Mouse (Mus musculus): ENCODE results near the gene Rbms3. TPM values are rescaled to one million over a fixed set of nuclear protein-coding genes. Genes with fewer than 3 reads are reported as not detected.

Rbms3 gene
- polyA plus RNA-seq, 1 experiment: 1.6 TPM

DNA sequence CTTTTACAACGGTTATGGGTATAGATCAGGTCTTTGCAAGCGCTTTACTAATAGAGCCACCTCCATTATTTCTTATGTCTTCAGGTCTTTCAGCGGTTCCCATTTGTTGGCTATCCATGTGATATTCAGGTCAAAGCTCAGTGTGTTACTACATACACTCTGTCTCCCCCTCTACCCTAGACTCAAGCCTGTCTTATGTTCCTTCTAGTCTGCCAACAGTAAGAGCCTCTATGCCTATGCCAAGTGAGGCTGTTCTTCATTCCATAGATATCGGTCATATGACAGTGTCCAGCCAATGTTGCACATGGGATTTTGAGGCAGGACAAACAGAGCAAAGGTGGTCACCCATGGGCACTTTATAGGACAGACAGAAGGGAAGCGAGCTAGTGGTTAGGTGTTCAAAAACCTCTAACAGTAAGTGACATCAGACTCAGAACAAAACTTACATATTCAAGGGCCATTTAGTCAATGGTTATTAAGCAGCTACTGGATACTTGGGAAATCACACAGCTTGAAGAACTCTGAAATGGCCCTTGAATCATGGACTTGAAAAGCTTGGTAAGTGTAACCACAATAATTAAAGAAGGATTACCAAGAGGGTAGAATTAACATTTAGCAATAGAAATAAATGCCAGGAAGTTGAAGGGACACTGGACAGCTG lies 395.5 kb downstream of the Rbms3 start:
- Histone ChIP-seq H3K27ac (ENCODE audit: control insufficient read depth, insufficient read depth, low read depth, low read length, poor library complexity) (no peak overlapping the region), H3K4me1 (ENCODE audit: control insufficient read depth, insufficient read depth, low read length) (no peaks in the 10 kb centered on the region), H3K4me3 (replicated peaks; ENCODE audit: control insufficient read depth, low read depth, low read length) (no peak overlapping the region)
- WGBS: 88% methylated on average over 5 of the region's 5 CpGs
- no peak for TF ChIP-seq POLR2A (IDR thresholded peaks at IDR 0.05; ENCODE audit: borderline replicate concordance, control insufficient read depth, low read depth, low read length)
- TF ChIP-seq CTCF (IDR thresholded peaks at IDR 0.05; ENCODE audit: control insufficient read depth, insufficient read depth, low read length): no peak

DNA sequence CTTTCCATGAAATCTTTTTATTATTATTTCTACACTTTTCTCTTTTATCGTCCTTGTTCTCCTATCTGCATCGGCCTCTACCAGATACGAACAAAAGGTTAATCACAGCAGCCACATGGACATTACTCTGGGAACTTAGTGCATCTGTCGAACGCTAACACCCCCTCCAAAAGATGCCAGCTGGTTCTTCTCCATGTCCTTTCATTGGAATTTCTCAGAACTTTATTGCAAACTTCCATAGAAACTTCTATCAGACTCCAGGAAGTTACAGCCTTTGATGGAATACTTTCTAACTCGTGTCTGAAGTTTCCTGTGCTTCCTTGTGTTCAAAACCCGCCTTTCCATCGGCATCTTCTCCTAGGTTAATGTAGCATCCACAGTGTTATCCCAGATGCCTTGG lies 407.0 kb downstream of the Rbms3 start:
- H3K27ac ChIP-seq (ENCODE audit: control insufficient read depth, insufficient read depth, low read depth, low read length, poor library complexity): no peak overlapping the region
- H3K4me1 ChIP-seq (ENCODE audit: control insufficient read depth, insufficient read depth, low read length): no peaks in the 10 kb centered on the region
- TF ChIP-seq POLR2A (IDR thresholded peaks at IDR 0.05; ENCODE audit: borderline replicate concordance, control insufficient read depth, low read depth, low read length): no peak
- no peak for TF ChIP-seq CTCF (IDR thresholded peaks at IDR 0.05; ENCODE audit: control insufficient read depth, insufficient read depth, low read length)
- H3K4me3 ChIP-seq (replicated peaks; ENCODE audit: control insufficient read depth, low read depth, low read length): no peak overlapping the region
- WGBS: 84% methylated on average over 8 of the region's 8 CpGs

DNA sequence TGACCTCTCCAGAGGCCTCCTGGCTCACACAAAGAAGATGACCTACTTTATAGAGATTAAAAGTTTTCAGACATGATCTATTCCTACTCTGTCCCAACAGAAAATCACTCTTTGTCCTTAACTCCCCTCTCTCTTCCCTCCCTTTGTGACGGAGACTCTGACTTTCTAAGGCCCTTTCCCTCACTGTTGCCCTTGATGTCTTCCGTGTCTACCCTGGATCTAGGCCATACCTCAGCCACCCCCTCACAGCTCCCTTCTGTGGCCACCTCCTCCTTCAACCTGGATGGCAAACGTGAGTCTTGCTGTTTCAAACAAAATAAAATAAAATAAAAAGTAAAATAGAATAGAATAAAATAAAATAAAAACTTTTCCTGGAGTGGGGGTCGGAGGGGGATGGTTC lies 408.2 kb downstream of the Rbms3 start:
- no peak overlapping the region for H3K27ac ChIP-seq (ENCODE audit: control insufficient read depth, insufficient read depth, low read depth, low read length, poor library complexity)
- TF ChIP-seq CTCF (IDR thresholded peaks at IDR 0.05; ENCODE audit: control insufficient read depth, insufficient read depth, low read length) (no peak), POLR2A (IDR thresholded peaks at IDR 0.05; ENCODE audit: borderline replicate concordance, control insufficient read depth, low read depth, low read length) (no peak)
- H3K4me1 ChIP-seq (ENCODE audit: control insufficient read depth, insufficient read depth, low read length): no peaks in the 10 kb centered on the region
- WGBS: 77% methylated on average over 4 of the region's 4 CpGs
- no peak overlapping the region for H3K4me3 ChIP-seq (replicated peaks; ENCODE audit: control insufficient read depth, low read depth, low read length)

DNA sequence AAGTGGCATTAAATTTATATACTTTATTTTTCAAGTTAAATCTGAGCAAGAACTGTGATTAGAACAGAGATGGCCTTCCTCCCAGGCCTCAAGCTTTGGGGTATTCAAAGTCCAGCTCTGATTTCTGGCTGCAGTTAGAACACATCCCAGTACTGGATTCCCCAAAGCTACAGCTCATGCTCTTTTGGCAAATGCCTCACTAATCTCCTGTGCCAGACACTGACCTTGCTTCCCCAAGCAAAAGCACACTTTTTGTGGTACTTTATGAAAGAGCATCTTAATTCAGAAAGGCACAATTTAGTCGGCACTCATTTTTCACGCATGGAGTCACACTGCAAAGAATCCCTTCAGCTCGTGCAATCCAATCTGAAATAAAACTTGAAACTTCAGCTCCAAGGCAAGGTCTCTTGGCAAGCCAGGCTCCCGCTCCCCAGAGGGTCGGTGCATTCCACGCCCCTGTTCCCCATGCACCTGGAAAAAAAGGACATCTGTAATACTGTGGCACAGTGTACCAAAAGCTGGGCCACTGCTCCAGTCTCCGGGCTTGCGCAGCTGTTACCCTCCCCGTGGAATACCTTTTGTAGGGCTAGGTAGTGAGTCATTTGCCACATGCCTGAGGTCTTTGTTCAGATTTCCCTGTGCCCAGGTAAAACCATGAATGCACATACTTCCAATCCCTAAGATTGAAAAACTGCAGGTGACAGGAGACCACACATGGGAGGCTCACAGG lies 413.5 kb downstream of the Rbms3 start:
- 84% methylated on average over 9 of the region's 9 CpGs for WGBS
- no peak for TF ChIP-seq POLR2A (IDR thresholded peaks at IDR 0.05; ENCODE audit: borderline replicate concordance, control insufficient read depth, low read depth, low read length)
- TF ChIP-seq CTCF (IDR thresholded peaks at IDR 0.05; ENCODE audit: control insufficient read depth, insufficient read depth, low read length): no peak
- Histone ChIP-seq H3K4me3 (replicated peaks; ENCODE audit: control insufficient read depth, low read depth, low read length) (no peak overlapping the region), H3K4me1 (ENCODE audit: control insufficient read depth, insufficient read depth, low read length) (no peaks in the 10 kb centered on the region), H3K27ac (ENCODE audit: control insufficient read depth, insufficient read depth, low read depth, low read length, poor library complexity) (no peak overlapping the region)

DNA sequence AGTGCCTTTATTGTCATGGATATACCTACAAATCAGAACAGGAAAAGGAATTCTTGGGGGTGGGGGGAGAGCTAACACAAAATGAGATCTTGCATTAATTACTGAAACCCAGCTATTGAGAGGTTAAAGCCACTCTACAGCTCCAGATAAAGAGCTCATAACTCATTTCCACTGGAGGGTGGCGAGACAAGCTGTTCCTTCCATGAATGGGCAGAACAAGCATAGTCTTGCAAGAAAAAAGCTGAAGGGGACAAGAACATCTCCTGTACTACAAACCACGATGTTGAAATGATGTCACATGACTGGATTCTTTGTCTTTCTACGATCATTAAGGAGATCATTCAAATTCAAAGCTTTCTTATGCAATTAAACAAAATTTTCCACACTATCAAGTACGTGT lies 417.7 kb downstream of the Rbms3 start:
- 60% methylated on average over 4 of the region's 4 CpGs for WGBS
- no peak for TF ChIP-seq CTCF (IDR thresholded peaks at IDR 0.05; ENCODE audit: control insufficient read depth, insufficient read depth, low read length)
- TF ChIP-seq POLR2A (IDR thresholded peaks at IDR 0.05; ENCODE audit: borderline replicate concordance, control insufficient read depth, low read depth, low read length): no peak
- no peaks in the 10 kb centered on the region for H3K4me1 ChIP-seq (ENCODE audit: control insufficient read depth, insufficient read depth, low read length)
- no peak overlapping the region for H3K4me3 ChIP-seq (replicated peaks; ENCODE audit: control insufficient read depth, low read depth, low read length)
- H3K27ac ChIP-seq (ENCODE audit: control insufficient read depth, insufficient read depth, low read depth, low read length, poor library complexity): no peak overlapping the region

DNA sequence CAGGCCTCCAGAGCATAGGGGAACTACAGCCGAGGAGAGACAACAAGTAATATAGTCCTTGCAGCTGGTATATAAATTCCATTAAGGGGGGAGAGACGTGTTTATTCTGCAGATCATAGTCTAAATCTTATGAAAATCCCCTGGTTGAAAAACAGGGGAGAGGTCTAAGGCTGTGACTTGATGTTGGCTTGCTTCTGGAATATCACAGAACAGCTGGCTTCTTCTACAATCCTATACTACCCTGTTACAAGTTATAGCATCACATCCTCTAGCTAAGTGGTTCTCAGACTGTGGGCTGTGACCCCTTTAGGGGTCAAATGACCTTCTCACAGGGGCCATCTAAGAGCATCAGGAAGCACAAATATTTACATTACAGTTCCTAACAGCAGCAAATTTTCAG lies 419.4 kb downstream of the Rbms3 start:
- H3K4me1 ChIP-seq (ENCODE audit: control insufficient read depth, insufficient read depth, low read length): no peaks in the 10 kb centered on the region
- 64% methylated on average over 2 of the region's 2 CpGs for WGBS
- H3K4me3 ChIP-seq (replicated peaks; ENCODE audit: control insufficient read depth, low read depth, low read length): no peak overlapping the region
- no peak overlapping the region for H3K27ac ChIP-seq (ENCODE audit: control insufficient read depth, insufficient read depth, low read depth, low read length, poor library complexity)
- TF ChIP-seq CTCF (IDR thresholded peaks at IDR 0.05; ENCODE audit: control insufficient read depth, insufficient read depth, low read length) (no peak), POLR2A (IDR thresholded peaks at IDR 0.05; ENCODE audit: borderline replicate concordance, control insufficient read depth, low read depth, low read length) (no peak)

DNA sequence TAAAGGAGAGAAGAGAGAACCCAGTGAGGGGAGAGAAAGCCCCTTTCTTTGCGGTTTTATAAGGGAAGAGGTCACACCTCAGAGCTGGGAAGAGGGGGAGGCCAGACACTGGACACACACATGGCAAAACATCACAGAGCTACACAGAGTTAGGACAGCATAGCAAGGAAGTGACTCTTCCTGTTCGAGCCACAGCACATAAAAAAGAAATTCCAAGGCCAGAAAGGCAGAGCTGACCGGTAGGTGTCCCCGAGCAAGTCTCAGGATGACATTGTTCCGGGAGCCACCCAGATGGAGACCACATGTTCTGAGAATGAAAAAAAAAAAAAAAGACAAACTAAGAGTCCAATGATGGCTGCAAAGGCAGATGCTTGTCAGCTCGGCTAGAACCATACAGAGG lies 424.3 kb downstream of the Rbms3 start:
- TF ChIP-seq POLR2A (IDR thresholded peaks at IDR 0.05; ENCODE audit: borderline replicate concordance, control insufficient read depth, low read depth, low read length) (no peak), CTCF (IDR thresholded peaks at IDR 0.05; ENCODE audit: control insufficient read depth, insufficient read depth, low read length) (no peak)
- 63% methylated on average over 6 of the region's 6 CpGs for WGBS
- H3K4me3 ChIP-seq (replicated peaks; ENCODE audit: control insufficient read depth, low read depth, low read length): no peak overlapping the region
- H3K4me1 ChIP-seq (ENCODE audit: control insufficient read depth, insufficient read depth, low read length): no peaks in the 10 kb centered on the region
- no peak overlapping the region for H3K27ac ChIP-seq (ENCODE audit: control insufficient read depth, insufficient read depth, low read depth, low read length, poor library complexity)

DNA sequence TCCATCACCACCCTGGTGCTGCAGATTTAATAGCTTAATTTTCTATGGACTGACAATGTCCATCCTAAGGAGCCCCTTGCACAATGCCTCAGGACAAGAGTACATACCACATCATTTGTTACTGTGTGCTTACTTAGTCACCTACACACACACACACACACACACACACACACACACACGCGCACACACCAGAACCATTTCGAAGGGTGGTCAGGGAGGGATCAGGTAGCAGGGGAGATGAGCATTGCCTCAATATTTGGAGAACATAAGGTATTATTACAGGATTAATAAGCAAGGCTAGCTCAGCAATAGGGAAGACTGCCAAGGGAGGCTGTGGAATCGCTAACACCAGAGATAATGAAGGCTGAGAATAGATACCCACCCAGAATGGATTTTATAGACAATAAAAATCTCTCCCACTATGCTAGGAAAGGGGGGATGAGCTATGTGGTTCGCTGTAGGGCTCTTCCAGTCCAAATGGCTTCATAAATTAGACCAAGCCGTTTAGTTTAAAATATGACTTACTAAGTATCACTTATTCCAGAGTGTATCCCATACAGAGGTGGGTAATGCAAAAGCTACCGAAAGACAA lies 429.6 kb downstream of the Rbms3 start:
- no peak overlapping the region for H3K4me3 ChIP-seq (replicated peaks; ENCODE audit: control insufficient read depth, low read depth, low read length)
- TF ChIP-seq POLR2A (IDR thresholded peaks at IDR 0.05; ENCODE audit: borderline replicate concordance, control insufficient read depth, low read depth, low read length) (no peak), CTCF (IDR thresholded peaks at IDR 0.05; ENCODE audit: control insufficient read depth, insufficient read depth, low read length) (no peak)
- H3K4me1 ChIP-seq (ENCODE audit: control insufficient read depth, insufficient read depth, low read length): no peaks in the 10 kb centered on the region
- 85% methylated on average over 7 of the region's 7 CpGs for WGBS
- H3K27ac ChIP-seq (ENCODE audit: control insufficient read depth, insufficient read depth, low read depth, low read length, poor library complexity): no peak overlapping the region

All from bone marrow, adult 2 months (tissue).